Mouse (Mus musculus) kidney, embryonic 16.5 days (tissue): ENCODE measurements around the gene Polr3g. TPM values are rescaled to one million over a fixed set of nuclear protein-coding genes. Genes with fewer than 3 reads are reported as not detected.
"Not testable (repeated sequence)": the region's sequence is repeated elsewhere in the genome, so short reads cannot be mapped to it uniquely, and the experiment has no call there.

Experiments
- ATAC-seq: fragments of 200-750 bp; cut with Nextera tagmentation; 2 replicates; pipeline ENCODE4 v1.8.0; 2017; ENCODE audit warnings: moderate TSS enrichment; ENCODE audit not compliant: low FRiP score, low TSS enrichment
- H3K27ac ChIP-seq: fragments of 300-500 bp; sonication (generic); 2 replicates; pipeline ENCODE4 v1.5.1; 2014; ENCODE audit warnings: low read length
- H3K27me3 ChIP-seq: fragments of 300-500 bp; sonication (generic); 2 replicates; pipeline ENCODE4 v1.6.1; 2014; ENCODE audit warnings: low read length, control low read depth, mixed read lengths; ENCODE audit not compliant: insufficient read depth
- H3K36me3 ChIP-seq: fragments of 300-500 bp; sonication (generic); 2 replicates; pipeline ENCODE4 v1.6.1; 2014; ENCODE audit warnings: low read length, control low read depth, mixed read lengths; ENCODE audit not compliant: insufficient read depth
- H3K4me1 ChIP-seq: fragments of 300-500 bp; sonication (generic); 2 replicates; pipeline ENCODE4 v1.6.1; 2014; ENCODE audit warnings: low read length, control low read depth, mixed read lengths; ENCODE audit not compliant: insufficient read depth
- H3K4me2 ChIP-seq: fragments of 300-500 bp; sonication (generic); replicated peaks from 2 replicates; pipeline ENCODE4 v1.6.1; 2014; ENCODE audit warnings: low read depth, low read length
- H3K4me3 ChIP-seq: fragments of 300-500 bp; sonication (generic); 2 replicates; pipeline ENCODE4 v1.5.1; 2014; ENCODE audit warnings: mild to moderate bottlenecking, low read length
- H3K9ac ChIP-seq: fragments of 300-500 bp; sonication (generic); replicated peaks from 2 replicates; pipeline ENCODE4 v1.6.1; 2014; ENCODE audit warnings: low read length
- H3K9me3 ChIP-seq: fragments of 300-500 bp; sonication (generic); 2 replicates; pipeline ENCODE4 v1.6.1; 2016; ENCODE audit warnings: low read length, control low read depth
- WGBS: fragments of 180-500 bp; shearing (Covaris S2); extraction: QIAGEN DNeasy Blood & Tissue Kit; methylation state at CpG from one replicate; pipeline ENCODE4 v1.1.7; 2014; 5-methylcytosine and 5-hydroxymethylcytosine counted together
- polyA plus RNA-seq: library from polyadenylated mRNA; unstranded; fragments of >200 nt; fragmentation: Nextera tagmentation; extraction: Ambion mirVana; gene quantifications from 2 replicates; pipeline ENCODE4 v1.2.1, GENCODE M21; 2015

The Polr3g gene
- polyA plus RNA-seq, 1 experiment from 2014 or later, result 10.9 TPM

DNA sequence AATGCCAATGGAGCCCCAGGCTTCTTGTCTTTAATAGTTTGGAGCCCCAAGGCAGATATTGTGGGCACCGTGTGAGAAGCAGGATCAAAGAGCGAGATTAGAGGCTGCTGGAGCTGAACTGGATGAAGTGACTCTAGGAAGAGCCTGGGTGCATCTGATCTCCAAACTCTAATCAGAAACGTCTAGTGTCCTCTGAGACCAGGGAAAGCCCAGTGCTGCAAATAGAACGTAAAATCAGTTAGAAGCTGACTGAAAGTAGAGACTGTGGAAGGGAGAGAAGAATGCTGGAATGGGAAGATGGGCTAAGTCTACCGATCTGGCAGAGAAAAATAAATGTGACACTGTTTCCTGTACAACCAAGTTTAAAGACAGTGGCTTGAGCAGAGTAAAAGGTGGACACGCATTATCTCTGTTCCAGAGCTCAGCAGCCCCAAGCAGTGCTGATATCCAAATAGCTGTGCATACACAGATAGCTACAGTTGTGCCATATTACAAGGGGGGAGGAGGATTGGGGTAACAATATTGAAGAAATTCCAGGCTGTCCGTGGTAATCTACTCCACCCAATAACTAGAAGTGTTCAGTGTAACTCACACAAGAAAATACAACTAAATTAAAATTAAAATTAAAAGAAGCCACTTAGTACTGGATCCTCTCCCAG lies 68.2 kb downstream of the Polr3g start:
- H3K27me3 ChIP-seq, result no peaks in the 10 kb centered on the region
- no peak overlapping the region for H3K27ac ChIP-seq
- no peak overlapping the region for H3K4me3 ChIP-seq
- ATAC-seq, result no peak
- 70% methylated on average over 7 of the region's 7 CpGs for WGBS
- H3K36me3 ChIP-seq, result no peaks in the 10 kb centered on the region
- H3K4me2 ChIP-seq, result no peak overlapping the region
- no peaks in the 10 kb centered on the region for H3K9me3 ChIP-seq
- H3K4me1 ChIP-seq, result no peaks in the 10 kb centered on the region; the same call in 1 of the 2 replicates
- no peak overlapping the region for H3K9ac ChIP-seq

DNA sequence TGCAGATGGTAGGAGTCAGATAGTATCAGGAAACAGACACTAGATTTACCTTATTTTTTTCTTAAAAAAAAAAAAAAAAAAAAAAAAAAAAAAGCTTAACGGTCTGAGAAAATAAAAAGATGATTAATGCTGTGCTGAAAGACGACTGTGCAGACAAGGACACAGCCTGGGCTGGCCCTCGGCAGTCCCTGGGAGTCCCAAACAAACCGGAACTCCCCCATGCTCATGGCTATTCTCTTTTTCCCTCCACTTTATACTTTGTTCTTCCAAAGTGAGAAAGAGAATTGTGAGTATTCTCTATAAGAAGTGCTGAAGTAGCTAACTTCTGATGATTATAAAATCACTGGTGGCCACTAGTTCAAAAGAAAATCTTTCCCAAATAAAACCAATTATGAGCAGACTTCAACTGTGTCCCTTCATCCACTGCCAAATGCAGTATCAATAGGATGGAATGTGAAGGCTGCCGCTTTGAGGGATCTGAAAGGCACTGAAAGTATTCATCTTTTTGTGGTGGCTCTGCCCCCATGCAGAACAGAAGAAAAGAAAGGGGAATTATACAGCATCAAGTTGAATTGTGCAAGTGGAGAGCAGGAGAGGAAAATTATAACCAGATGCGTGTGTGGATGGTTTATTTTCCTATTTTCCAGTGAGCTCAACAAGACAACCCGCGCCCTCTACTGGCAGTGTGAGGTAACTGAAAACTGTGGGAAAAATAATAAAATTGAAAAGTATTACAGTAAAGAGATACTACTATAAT lies 69.3 kb downstream of the Polr3g start:
- Histone ChIP-seq H3K4me2 (peak overlapping the region; percentile 25), H3K4me3 (no peak overlapping the region), H3K27me3 (no peaks in the 10 kb centered on the region), H3K4me1 (no peaks in the 10 kb centered on the region; the same call in 1 of the 2 replicates), H3K36me3 (no peaks in the 10 kb centered on the region), H3K9me3 (no peaks in the 10 kb centered on the region), H3K27ac (no peak overlapping the region), H3K9ac (no peak overlapping the region)
- no peak for ATAC-seq
- whole genome bisulfite sequencing, result 11% methylated on average over 8 of the region's 8 CpGs

DNA sequence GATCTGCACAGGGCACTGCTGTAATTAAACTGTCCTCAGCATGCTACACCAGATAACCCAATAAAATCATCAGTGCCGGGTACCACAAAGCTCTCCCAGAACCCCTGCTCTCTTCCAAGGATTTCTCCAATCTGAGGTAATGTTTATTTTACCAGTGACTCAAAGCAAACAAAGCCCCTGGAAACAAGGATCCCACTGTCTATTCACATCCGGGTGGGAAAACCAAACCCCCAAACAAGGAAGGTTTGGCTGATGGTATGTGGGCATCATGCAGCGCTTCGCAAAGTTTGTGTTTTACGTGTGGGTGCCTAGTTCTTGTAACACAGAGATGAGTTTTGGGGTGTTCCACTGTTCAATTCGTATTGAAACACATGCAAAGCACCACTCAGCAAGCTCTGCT lies 69.9 kb downstream of the Polr3g start:
- Histone ChIP-seq H3K27me3 (no peaks in the 10 kb centered on the region), H3K9me3 (no peaks in the 10 kb centered on the region), H3K27ac (no peak overlapping the region), H3K9ac (no peak overlapping the region), H3K36me3 (no peaks in the 10 kb centered on the region), H3K4me3 (no peak overlapping the region), H3K4me2 (no peak overlapping the region), H3K4me1 (no peaks in the 10 kb centered on the region; the same call in 1 of the 2 replicates)
- WGBS, result 42% methylated on average over 6 of the region's 6 CpGs
- no peak for ATAC-seq

DNA sequence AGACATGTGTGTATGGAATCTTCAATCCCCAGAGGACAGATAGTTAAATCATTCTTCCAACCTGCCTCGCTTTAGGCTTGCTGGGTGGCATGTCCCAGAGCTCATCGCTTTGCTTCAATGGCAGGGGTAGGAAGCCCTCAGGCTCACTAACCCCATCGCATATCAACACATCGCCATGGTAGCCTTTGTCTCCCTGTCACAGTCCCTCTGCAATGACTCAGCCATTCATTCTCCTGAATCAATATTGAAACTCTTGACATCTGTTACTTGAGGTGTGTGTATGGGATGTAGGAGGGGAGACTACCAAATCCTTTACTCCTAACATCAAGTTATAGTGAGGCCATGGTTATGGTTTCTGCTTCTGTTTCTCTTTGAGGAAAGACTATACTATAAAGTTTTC lies 71.2 kb downstream of the Polr3g start:
- ATAC-seq, result no peak
- no peak overlapping the region for H3K27ac ChIP-seq
- no peak overlapping the region for H3K9ac ChIP-seq
- WGBS, result 40% methylated on average over 4 of the region's 4 CpGs
- H3K36me3 ChIP-seq, result no peaks in the 10 kb centered on the region
- H3K9me3 ChIP-seq, result no peaks in the 10 kb centered on the region
- no peak overlapping the region for H3K4me3 ChIP-seq
- no peaks in the 10 kb centered on the region; the same call in 1 of the 2 replicates for H3K4me1 ChIP-seq
- no peak overlapping the region for H3K4me2 ChIP-seq
- H3K27me3 ChIP-seq, result no peaks in the 10 kb centered on the region

DNA sequence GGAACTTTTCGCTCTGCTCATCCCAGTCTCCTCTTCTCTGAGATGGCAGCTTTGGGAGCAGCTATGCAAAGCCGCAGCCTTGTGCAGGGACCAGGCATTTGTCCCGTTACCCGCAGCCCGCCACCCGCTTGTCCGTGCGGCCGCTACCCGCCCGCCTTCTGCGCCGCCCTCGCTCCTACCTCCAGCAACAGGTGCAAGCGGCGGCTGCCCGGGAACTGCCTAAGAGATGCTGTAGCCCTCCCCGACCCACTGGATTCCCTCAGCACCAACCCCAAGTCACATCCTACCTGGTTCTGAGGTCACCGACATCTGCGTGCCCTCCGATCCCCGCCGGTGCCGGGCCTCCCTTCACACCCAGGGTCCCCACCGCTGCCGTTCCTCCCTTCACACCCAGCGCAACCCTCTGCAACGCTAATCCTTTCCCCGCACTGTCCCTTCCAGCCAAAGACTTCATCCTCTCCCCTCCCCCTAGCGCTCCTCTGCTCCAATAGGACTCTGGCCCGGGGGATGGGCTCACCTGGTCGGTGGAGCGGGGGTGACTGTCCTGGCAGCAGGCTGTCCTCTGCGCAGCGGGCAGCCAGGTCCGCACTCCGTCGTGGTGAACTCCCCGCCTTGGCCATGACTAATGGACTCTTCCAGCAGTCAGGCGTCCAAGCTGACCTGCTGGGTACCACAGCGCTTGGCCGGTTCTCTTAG lies 77.9 kb downstream of the Polr3g start, which contains the start of gene Adgrv1:
Gene Adgrv1, minus strand, starts transcription at position 435 of the 696 bp plus-strand sequence.
- under 1% methylated on average over 42 of the region's 42 CpGs for WGBS
- Histone ChIP-seq H3K4me1 (0 out of 2 replicates have a peak, but pooled peaks cover 4% of the 10 kb centered on the region), H3K27me3 (peaks cover 5% of the 10 kb centered on the region; the same call in 1 of the 2 replicates), H3K4me2 (peak within 1 kb of the TSS; percentile 81), H3K4me3 (peak within 1 kb of the TSS; percentile 57), H3K9ac (peak within 1 kb of the TSS; percentile 43; the same call in 1 of the 2 replicates), H3K9me3 (no peaks in the 10 kb centered on the region), H3K27ac (no peak within 1 kb of the TSS), H3K36me3 (no peaks in the 10 kb centered on the region)
- peak; percentile 100 for ATAC-seq

DNA sequence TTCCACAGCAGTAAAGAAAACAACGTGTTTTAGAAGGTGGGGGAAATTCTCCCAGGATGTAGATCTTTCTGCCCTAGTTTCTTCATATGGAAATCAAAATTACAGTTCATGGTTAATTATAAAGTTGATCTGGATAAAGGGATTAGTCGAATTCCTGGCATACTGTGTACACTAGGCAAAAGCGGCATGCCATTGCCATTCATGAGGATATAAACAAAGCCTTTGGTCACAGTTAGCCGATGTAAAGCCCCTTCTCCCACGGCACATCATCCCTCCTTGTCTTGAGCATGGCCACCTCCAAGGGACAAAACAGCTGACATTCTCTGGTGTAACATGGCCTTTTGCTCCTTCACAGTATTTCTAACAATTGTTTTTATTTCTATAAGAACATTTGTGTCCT lies 80.2 kb downstream of the Polr3g start:
- 77% methylated on average over 5 of the region's 5 CpGs for WGBS
- no peak overlapping the region for H3K27ac ChIP-seq
- no peak overlapping the region for H3K9ac ChIP-seq
- no peak overlapping the region for H3K4me2 ChIP-seq
- peaks cover 5% of the 10 kb centered on the region; the same call in 1 of the 2 replicates for H3K27me3 ChIP-seq
- no peak overlapping the region for H3K4me3 ChIP-seq
- peaks cover 7% of the 10 kb centered on the region; the same call in 1 of the 2 replicates for H3K4me1 ChIP-seq
- no peaks in the 10 kb centered on the region for H3K9me3 ChIP-seq
- no peaks in the 10 kb centered on the region for H3K36me3 ChIP-seq
- no peak for ATAC-seq

DNA sequence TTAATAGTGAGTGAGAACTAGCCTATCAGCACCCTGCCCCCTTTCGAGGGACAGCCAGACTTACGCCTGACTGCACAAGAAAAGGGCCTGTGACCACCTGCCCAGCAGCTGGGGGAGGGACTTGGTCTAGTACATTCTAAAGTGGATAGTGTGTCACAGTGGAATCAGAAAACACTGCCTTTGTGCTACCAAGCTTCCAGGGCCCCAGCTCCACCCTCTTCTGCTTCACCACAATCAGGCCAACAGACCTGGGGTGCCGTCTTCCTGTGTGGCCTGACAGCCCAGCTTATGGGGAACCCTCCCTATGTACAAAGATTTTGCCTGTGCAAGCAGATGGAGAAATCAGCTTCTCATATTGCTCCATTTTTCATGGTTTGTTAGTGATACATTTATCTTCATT lies 81.4 kb downstream of the Polr3g start:
- H3K9ac ChIP-seq, result no peak overlapping the region
- H3K27me3 ChIP-seq, result peaks cover 4% of the 10 kb centered on the region; the same call in 1 of the 2 replicates
- peak; percentile 23; the same call in 1 of the 2 replicates for ATAC-seq
- 34% methylated on average over 3 of the region's 3 CpGs for WGBS
- H3K36me3 ChIP-seq, result no peaks in the 10 kb centered on the region
- no peak overlapping the region for H3K27ac ChIP-seq
- no peaks in the 10 kb centered on the region for H3K9me3 ChIP-seq
- no peak overlapping the region for H3K4me3 ChIP-seq
- no peak overlapping the region for H3K4me2 ChIP-seq
- H3K4me1 ChIP-seq, result peaks cover 7% of the 10 kb centered on the region; the same call in 1 of the 2 replicates

DNA sequence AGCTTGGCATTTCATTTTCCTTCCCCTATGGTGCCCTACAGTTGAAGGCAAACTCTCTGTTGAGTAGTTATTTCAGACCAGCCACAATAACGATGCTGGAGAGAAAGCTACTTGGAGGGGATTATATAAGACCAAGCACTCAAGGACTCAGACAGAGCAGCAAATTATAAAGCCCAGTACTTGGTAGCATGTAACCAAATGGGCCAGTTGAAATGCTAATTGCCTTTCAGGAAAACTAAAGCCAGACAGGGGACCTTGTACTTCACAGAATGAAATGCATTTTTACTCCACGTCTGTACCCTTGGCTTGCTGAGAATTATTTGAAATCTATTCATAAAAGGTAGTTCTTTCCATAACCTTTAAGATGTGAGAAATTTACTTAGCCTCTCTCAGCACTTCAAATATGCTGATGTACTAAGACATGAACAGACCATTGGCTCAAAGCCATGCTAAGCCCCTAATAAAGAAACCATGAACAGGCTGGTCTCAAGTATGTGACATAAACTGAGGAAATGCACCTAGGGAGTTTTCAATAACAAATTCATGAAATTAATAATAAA lies 82.1 kb downstream of the Polr3g start:
- Histone ChIP-seq H3K9me3 (no peaks in the 10 kb centered on the region), H3K27ac (no peak overlapping the region), H3K9ac (no peak overlapping the region), H3K4me2 (no peak overlapping the region), H3K4me3 (no peak overlapping the region), H3K4me1 (peaks cover 7% of the 10 kb centered on the region; the same call in 1 of the 2 replicates), H3K27me3 (no peaks in the 10 kb centered on the region), H3K36me3 (no peaks in the 10 kb centered on the region)
- no peak for ATAC-seq
- 70% methylated on average over 2 of the region's 2 CpGs for WGBS

DNA sequence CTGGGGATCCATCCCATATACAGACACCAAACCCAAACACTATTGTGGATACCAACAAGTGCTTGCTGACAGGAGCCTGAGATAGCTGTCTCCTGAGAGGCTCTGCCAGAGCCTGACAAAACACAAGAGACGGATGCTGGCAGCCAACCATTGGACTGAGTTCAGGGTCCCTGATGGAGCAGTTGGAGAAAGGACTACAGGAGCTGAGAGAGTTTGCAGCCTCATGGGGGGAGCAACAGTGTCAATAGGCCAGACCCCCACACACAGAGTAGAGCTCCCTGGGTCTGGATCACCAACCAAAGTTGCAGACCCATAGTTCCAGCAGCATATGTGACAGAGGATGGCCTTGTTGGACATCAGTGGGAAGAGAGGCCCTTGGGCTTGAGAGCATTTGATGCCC lies 83.0 kb downstream of the Polr3g start:
- H3K4me2 ChIP-seq, H3K36me3 ChIP-seq, H3K27me3 ChIP-seq, H3K9ac ChIP-seq, H3K4me1 ChIP-seq, H3K4me3 ChIP-seq, H3K27ac ChIP-seq, ATAC-seq, H3K9me3 ChIP-seq: not testable (repeated sequence)
- 81% methylated on average over 1 of the region's 1 CpGs for WGBS
